Mouse (Mus musculus) limb, embryonic 11.5 days (tissue): Measurements from ENCODE around the gene Tmem234. TPM values are rescaled to one million over a fixed set of nuclear protein-coding genes. Genes with fewer than 3 reads are reported as not detected.

Experiments used
- ATAC-seq: fragments of 200-750 bp; cut with Nextera tagmentation; 2 replicates; pipeline ENCODE4 v1.8.0; 2017; ENCODE audit warnings: low read depth; ENCODE audit not compliant: insufficient number of reproducible peaks, low FRiP score, low TSS enrichment
- DNase-seq: peaks from one replicate; pipeline ENCODE4 v3.0.0-alpha.2; 2015; ENCODE audit warnings: low spot score
- H3K27ac ChIP-seq: fragments of 300-500 bp; sonication (generic); replicated peaks from 2 replicates; pipeline ENCODE4 v1.5.1; 2014; ENCODE audit warnings: low read depth, mild to moderate bottlenecking, low read length
- H3K27me3 ChIP-seq: fragments of 300-500 bp; sonication (generic); 2 replicates; pipeline ENCODE4 v1.6.1; 2014; ENCODE audit warnings: mild to moderate bottlenecking, low read length, mixed read lengths; ENCODE audit not compliant: control insufficient read depth, insufficient read depth
- H3K36me3 ChIP-seq: fragments of 300-500 bp; sonication (generic); 2 replicates; pipeline ENCODE4 v1.6.1; 2014; ENCODE audit warnings: mild to moderate bottlenecking, low read length, moderate library complexity, mixed read lengths; ENCODE audit not compliant: control insufficient read depth, insufficient read depth
- H3K4me1 ChIP-seq: fragments of 300-500 bp; sonication (generic); 2 replicates; pipeline ENCODE4 v1.6.1; 2014; ENCODE audit warnings: low read length, mixed read lengths; ENCODE audit not compliant: control insufficient read depth, insufficient read depth
- H3K4me2 ChIP-seq: fragments of 300-500 bp; sonication (generic); 2 replicates; pipeline ENCODE4 v1.6.1; 2014; ENCODE audit warnings: low read depth, mild to moderate bottlenecking, moderate library complexity; ENCODE audit not compliant: severe bottlenecking
- H3K4me3 ChIP-seq: fragments of 300-500 bp; sonication (generic); 2 replicates; pipeline ENCODE4 v1.5.1; 2014; ENCODE audit warnings: low read depth, low read length
- H3K9ac ChIP-seq: fragments of 300-500 bp; sonication (generic); 2 replicates; pipeline ENCODE4 v1.6.1; 2014; ENCODE audit warnings: mild to moderate bottlenecking, low read length
- H3K9me3 ChIP-seq: fragments of 300-500 bp; sonication (generic); 2 replicates; pipeline ENCODE4 v1.6.1; 2016; ENCODE audit warnings: low read length; ENCODE audit not compliant: control insufficient read depth
- WGBS: fragments of 180-500 bp; shearing (Covaris S2); extraction: QIAGEN DNeasy Blood & Tissue Kit; methylation state at CpG from one replicate; pipeline ENCODE4 v1.1.7; 2014; 5-methylcytosine and 5-hydroxymethylcytosine counted together
- polyA plus RNA-seq: library from polyadenylated mRNA; unstranded; fragments of >200 nt; fragmentation: Nextera tagmentation; extraction: Ambion mirVana; gene quantifications from 2 replicates; pipeline ENCODE4 v1.2.1, GENCODE M21; 2014

The Tmem234 gene
- polyA plus RNA-seq, 1 experiment from 2014 or later, result 207 TPM

GRCm38 (mm10) chr4:129573430-129573829, 27.0 kb upstream of the Tmem234 start, which contains the start of gene Lck:
Gene Lck (minus strand): TSS chr4:129573641.
- Histone ChIP-seq H3K9ac (no peak within 1 kb of the TSS), H3K9me3 (no peaks in the 10 kb centered on the region), H3K36me3 (no peaks in the 10 kb centered on the region), H3K27me3 (no peaks in the 10 kb centered on the region), H3K4me3 (no peak within 1 kb of the TSS), H3K4me1 (peaks cover 11% of the 10 kb centered on the region; the same call in 1 of the 2 replicates), H3K4me2 (no peak within 1 kb of the TSS), H3K27ac (no peak within 1 kb of the TSS)
- 93% methylated on average over 8 of the region's 8 CpGs for WGBS
- DNase-seq, result no peak
- no peak for ATAC-seq

DNA sequence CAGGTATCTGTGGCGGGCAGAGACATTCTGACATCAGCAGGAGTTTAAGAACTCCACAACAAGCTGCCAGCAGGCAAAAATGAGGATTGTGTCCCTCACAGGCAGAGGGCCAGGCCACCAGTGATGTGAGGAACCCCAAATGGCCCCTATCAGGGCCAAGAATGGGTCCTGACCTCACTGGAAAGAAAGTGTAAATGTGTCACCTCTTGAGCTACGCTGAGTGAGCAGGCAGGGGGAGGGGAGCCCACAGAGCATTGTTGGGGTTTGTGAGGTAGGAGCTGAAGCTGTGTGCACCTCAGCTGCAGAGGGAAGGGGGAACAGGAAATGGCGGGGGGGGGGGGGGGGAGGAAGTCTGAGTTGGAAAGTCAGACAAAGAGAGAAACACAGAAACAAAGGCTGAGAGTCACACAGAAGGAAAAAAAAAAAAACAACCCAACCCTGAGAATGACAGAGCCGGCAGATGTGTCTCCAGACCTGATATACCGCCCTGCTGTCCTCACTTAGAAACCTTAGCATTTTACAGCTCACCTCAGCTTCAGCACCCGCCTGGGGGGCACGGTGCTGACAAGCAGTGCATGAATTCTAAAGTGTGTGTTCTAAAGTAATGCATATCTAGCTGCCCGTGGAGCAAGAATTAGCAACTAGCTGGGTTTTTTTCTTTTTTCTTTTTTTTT, 25.2 kb upstream of the Tmem234 start:
- DNase-seq, result peak; percentile 57

DNA sequence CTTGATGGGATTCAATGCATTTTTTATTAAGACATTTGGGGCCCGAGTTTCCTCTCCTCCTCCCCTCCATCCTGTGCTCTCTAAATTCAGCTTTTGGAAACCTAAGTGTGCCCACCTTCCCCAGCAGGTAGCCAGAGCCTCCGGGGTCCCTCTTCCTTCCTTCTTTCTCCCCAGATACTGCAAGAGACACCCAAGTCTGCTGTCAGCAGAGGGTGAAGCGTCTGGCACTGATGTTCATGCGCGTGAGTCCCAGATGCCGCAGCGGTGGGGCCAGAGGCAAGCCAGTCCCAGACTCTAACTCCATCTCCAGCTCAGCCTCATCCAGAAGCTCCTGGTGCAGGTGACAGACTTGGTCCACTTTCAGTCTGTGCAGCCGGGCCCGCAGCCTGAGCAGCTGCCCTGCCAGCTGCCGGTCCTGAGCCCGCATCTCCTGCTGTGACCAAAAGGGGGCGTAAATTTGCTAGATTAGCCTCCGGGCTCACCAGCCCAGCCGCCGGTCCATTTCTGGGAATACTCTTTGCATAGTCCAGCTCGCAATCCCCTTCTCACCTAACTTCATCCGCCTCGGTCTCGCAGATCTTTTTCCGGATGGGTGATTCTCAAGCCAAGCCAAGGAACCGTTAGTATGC, 23.5 kb upstream of the Tmem234 start:
- H3K9ac ChIP-seq, result peak overlapping the region; percentile 30
- H3K36me3 ChIP-seq, result no peaks in the 10 kb centered on the region
- DNase-seq (peak; percentile 76), ATAC-seq (no peak)
- H3K4me3 ChIP-seq, result no peak overlapping the region
- no peak overlapping the region for H3K4me2 ChIP-seq
- no peaks in the 10 kb centered on the region for H3K9me3 ChIP-seq
- H3K4me1 ChIP-seq, result peaks cover 11% of the 10 kb centered on the region; the same call in 1 of the 2 replicates
- no peaks in the 10 kb centered on the region for H3K27me3 ChIP-seq
- WGBS, result 40% methylated on average over 21 of the region's 21 CpGs
- no peak overlapping the region for H3K27ac ChIP-seq

More for the DNA sequence above, 25.2 kb upstream of the Tmem234 start:
- no peaks in the 10 kb centered on the region for H3K36me3 ChIP-seq
- H3K27me3 ChIP-seq, result no peaks in the 10 kb centered on the region
- peak overlapping the region; percentile 72 for H3K27ac ChIP-seq
- 0 out of 2 replicates have a peak, but pooled peaks have one; percentile 47 for ATAC-seq
- H3K9me3 ChIP-seq, result no peaks in the 10 kb centered on the region
- H3K4me1 ChIP-seq, result peaks cover 11% of the 10 kb centered on the region; the same call in 1 of the 2 replicates
- H3K9ac ChIP-seq, result peak overlapping the region; percentile 55
- H3K4me3 ChIP-seq, result no peak overlapping the region
- 38% methylated on average over 7 of the region's 8 CpGs for WGBS
- H3K4me2 ChIP-seq, result 0 out of 2 replicates have a peak overlapping the region, but pooled peaks have one; percentile 4

DNA sequence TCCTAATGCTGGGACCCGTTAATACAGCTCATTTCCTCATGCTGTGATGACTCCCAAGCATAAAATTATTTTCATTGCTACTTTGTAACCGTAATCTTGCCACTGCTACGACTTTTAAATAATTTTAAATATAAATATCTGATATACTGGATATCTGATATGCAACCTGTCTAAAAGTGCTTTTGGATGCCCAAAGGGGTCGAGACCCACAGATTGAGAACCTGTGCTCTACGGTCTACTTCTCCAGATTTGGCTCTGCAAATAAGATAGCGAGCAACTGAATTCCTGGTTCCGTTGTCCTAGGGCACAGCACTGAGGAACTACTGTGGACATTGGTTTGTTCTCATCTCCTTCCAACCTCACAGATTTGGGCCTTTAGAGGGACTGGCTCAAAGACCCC, 22.8 kb upstream of the Tmem234 start:
- Histone ChIP-seq H3K9me3 (no peaks in the 10 kb centered on the region), H3K27me3 (no peaks in the 10 kb centered on the region), H3K4me1 (peaks cover 11% of the 10 kb centered on the region; the same call in 1 of the 2 replicates), H3K36me3 (no peaks in the 10 kb centered on the region), H3K9ac (no peak overlapping the region), H3K4me3 (no peak overlapping the region), H3K4me2 (no peak overlapping the region), H3K27ac (no peak overlapping the region)
- DNase-seq (no peak), ATAC-seq (no peak)
- 86% methylated on average over 7 of the region's 7 CpGs for WGBS

DNA sequence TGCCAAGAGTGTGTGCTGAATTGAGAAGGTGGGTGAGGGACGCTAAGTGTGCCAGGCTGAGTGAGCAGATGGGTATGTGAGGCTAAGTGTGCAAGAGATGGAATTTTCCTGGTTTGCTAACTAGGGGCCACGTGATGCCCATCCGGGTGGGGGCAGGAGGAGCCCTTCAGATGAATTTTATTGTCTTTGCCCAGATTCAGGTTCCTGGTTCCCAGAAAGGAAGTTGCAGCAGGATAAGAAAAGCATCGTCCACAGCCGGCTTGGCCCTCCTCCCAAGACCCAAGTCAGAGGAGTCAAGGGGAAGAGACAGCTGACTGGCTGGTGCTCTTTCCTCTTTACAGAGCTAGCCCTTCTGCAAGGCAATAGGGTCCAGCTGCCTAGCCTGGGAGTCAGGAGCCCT, 22.0 kb upstream of the Tmem234 start, which contains the start of gene Fam167b:
Fam167b (minus strand) TSS at position 84 of the 400 bp plus-strand sequence.
- DNase-seq, result no peak
- H3K36me3 ChIP-seq, result no peaks in the 10 kb centered on the region
- H3K9ac ChIP-seq, result no peak within 1 kb of the TSS; the same call in 1 of the 2 replicates
- no peaks in the 10 kb centered on the region for H3K9me3 ChIP-seq
- no peak within 1 kb of the TSS for H3K4me3 ChIP-seq
- 90% methylated on average over 5 of the region's 5 CpGs for WGBS
- H3K4me1 ChIP-seq, result peaks cover 11% of the 10 kb centered on the region; the same call in 1 of the 2 replicates
- H3K4me2 ChIP-seq, result no peak within 1 kb of the TSS
- no peak for ATAC-seq
- no peak within 1 kb of the TSS for H3K27ac ChIP-seq
- H3K27me3 ChIP-seq, result no peaks in the 10 kb centered on the region

DNA sequence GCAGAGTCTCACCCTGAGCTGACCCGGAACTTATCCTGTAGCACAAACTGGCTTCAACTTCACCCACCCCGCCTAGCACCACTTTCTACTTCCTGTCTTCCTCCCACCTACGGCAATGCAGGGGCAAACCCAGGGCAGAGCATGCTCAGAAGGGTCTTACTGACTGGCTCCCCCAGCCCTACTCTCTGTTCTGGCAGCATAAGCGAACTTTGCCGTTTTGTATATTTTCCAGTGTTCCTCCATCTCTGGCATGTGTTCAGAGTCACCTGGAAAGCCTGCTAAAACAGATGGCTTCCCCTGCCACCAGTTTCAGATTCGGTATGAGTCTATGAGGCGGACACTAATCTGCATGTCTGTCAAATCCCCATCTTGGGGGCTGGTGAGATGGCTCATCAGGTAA, 20.1 kb upstream of the Tmem234 start:
- Histone ChIP-seq H3K27me3 (no peaks in the 10 kb centered on the region), H3K27ac (no peak overlapping the region), H3K4me2 (no peak overlapping the region), H3K9ac (no peak overlapping the region), H3K9me3 (no peaks in the 10 kb centered on the region), H3K36me3 (no peaks in the 10 kb centered on the region), H3K4me1 (peaks cover 7% of the 10 kb centered on the region; the same call in 1 of the 2 replicates), H3K4me3 (no peak overlapping the region)
- WGBS, result 61% methylated on average over 7 of the region's 7 CpGs
- DNase-seq (no peak), ATAC-seq (no peak)

- Histone ChIP-seq H3K36me3 (no peaks in the 10 kb centered on the region), H3K9ac (no peak overlapping the region), H3K27me3 (no peaks in the 10 kb centered on the region), H3K4me3 (no peak overlapping the region), H3K9me3 (no peaks in the 10 kb centered on the region), H3K4me2 (no peak overlapping the region), H3K4me1 (no peaks in the 10 kb centered on the region), H3K27ac (no peak overlapping the region)
- DNase-seq (no peak), ATAC-seq (no peak)
- 88% methylated on average over 1 of the region's 1 CpGs for WGBS
Observed at GRCm38 (mm10) chr4:129582251-129582650, 18.2 kb upstream of the Tmem234 start.

DNA sequence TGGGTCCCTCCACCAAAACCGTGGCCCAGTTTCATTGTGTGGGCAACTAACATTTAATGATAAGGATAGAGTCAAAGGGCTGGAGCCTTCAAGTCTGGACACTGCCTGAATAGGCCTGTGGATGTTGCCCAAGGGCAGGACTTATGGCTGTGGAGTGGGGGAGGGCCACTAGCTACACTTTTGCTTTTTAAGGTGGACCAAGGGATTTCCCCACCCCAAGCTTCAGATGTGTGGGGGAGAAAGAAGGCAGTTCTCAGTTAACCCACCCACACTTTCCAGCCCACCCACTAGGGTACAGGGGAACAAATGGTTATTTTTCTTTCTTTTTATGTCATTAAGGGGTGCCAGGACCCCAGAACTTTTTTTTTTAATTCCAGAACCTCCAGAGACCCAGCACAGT, 16.1 kb upstream of the Tmem234 start:
- H3K27me3 ChIP-seq, result no peaks in the 10 kb centered on the region
- H3K9me3 ChIP-seq, result no peaks in the 10 kb centered on the region
- no peak overlapping the region for H3K27ac ChIP-seq
- 79% methylated on average over 1 of the region's 1 CpGs for WGBS
- no peak overlapping the region; the same call in 1 of the 2 replicates for H3K9ac ChIP-seq
- DNase-seq (no peak), ATAC-seq (no peak)
- peak overlapping the region; percentile 56 for H3K4me2 ChIP-seq
- no peaks in the 10 kb centered on the region for H3K36me3 ChIP-seq
- H3K4me3 ChIP-seq, result peak overlapping the region; percentile 29; the same call in 1 of the 2 replicates
- no peaks in the 10 kb centered on the region for H3K4me1 ChIP-seq
